Mouse (Mus musculus) embryonic stem cell, embryonic (primary cell): ENCODE results near the gene Prpsap1.

Experiments
- CTCF ChIA-PET, 4 experiments: fragments of 300-600 bp in 2 of 4; fragments of 350-600 bp in 2 of 4; sonication (Branson Sonifier 250); formaldehyde crosslinking; loops; one replicate each; lab custom pipeline; 2022; ENCODE audit warnings: inconsistent platforms in 2 of 4; lab: Charles Lee
- POLR2A ChIA-PET, 4 experiments: fragments of 300-600 bp in 2 of 4; fragments of 350-600 bp in 2 of 4; sonication (Branson Sonifier 250); formaldehyde crosslinking; loops; one replicate each; lab custom pipeline; 2022; ENCODE audit warnings: antibody characterized with exemption in 4 of 4, inconsistent platforms in 1 of 4; lab: Charles Lee

Gene Prpsap1

DNA sequence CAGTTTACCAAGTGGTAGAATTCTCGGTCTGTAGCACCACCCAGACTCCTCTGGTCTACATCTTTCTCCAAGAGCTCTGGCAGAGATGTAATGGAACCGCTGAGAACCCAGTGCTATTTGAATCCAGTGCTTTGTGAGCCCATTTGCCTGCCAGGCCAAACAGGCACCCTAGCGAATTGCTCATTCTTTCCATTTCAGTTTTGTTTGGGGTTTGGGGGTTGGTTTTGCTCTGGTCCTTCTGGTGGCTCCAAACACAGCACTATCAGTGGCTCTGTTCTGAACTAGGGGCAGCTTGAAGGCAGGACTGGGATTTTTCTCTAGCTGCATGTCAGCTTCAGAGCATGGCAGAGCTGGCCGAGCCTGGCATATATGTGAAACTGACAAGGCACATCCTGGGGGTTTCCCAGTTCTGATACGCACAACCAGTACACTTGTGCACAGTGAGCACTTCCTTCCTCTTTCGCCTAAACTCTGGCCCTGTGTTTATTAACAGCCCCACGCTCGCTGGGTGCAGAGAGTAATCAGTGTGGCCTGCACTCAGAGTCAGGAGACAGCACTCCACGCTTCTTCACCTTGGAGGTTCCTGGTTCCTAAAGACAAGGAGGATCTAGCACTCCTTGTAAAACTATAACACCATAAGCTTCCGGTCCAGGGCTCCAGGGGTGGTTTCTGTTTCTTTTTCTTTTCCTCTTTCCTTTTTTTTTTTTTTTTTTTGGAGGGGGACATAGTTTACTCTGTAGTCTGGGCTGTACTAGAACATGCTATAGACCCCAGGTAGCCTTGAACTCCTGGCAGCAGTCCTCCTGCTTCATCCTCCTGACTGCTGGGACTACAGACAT lies 70.0 kb downstream of the Prpsap1 start:
- POLR2A ChIA-PET: interaction anchor here (0.5 to 5.5 kb wide), 14 partner anchors 10 to 711 kb away, joined by 3 to 44 read pairs (median 4); partner anchors contain the start of genes Rnf157 (in 1 of the 4) and Ubald2 (in 1 of the 4)
- CTCF ChIA-PET: interaction anchor here in 1 of 4 experiments (0.6 kb wide), 1 partner anchor 18 kb away, joined by 3 read pairs; no protein-coding TSS in a partner anchor

DNA sequence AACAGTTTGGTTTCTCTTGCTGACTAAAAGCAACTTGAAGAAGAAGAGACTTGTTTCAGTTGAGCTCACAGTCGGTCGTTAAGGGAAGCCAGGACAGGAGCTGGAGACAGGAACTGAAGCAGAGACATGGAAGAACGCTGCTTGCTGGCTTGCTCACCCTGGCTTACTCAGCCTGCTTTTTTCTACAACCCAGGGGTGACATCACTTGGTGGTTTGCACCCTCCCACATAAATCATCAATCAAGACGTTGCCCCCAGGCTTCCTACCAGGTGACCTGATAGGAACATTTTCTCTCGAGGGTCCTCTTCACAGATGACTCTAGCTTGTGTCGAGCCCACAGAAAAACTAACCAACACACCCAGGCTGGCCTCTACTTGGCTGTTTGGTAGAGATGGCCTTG lies 70.8 kb downstream of the Prpsap1 start:
- POLR2A ChIA-PET: interaction anchor here (0.6 to 3.5 kb wide), 17 partner anchors 10 to 712 kb away, joined by 3 to 18 read pairs (median 3); partner anchors contain the start of genes Rnf157 (in 2 of the 4) and Ubald2 (in 1 of the 4)

DNA sequence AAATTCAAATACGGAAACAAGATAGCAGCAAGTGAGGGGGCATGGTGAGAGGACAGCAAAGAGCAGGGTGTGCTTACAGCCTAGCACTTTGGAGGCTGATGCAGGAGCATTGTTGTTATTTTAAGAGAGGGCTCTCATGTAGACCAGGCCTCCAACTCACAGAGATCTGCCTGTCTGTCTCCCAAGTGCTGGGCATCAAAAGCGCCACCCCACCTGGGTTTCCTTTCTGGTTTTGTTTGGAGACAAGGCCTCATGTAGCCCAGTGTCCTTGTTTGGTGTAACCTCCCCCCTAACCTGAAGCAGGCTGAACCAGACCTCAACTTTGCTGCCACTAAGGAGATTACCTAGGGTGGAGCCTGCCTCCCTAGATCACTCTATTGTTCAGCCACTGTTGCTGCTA lies 71.4 kb downstream of the Prpsap1 start:
- ChIA-PET CTCF (interaction anchor here in 2 of 4 experiments (0.7 to 1.0 kb wide), 4 partner anchors 9 to 755 kb away, joined by 3 read pairs; partner anchors contain the start of gene Ubald2 (in 1 of the 2)), POLR2A (interaction anchor here in 3 of 4 experiments (0.6 to 3.5 kb wide), 13 partner anchors 8 to 181 kb away, joined by 3 to 18 read pairs (median 4); partner anchors contain the start of genes Rnf157 (in 2 of the 3) and Ubald2 (in 1 of the 3))

More for the DNA sequence above, 70.8 kb downstream of the Prpsap1 start:
- CTCF ChIA-PET: interaction anchor here in 2 of 4 experiments (0.7 to 1.0 kb wide), 4 partner anchors 8 to 754 kb away, joined by 3 read pairs; partner anchors contain the start of gene Ubald2 (in 1 of the 2)

DNA sequence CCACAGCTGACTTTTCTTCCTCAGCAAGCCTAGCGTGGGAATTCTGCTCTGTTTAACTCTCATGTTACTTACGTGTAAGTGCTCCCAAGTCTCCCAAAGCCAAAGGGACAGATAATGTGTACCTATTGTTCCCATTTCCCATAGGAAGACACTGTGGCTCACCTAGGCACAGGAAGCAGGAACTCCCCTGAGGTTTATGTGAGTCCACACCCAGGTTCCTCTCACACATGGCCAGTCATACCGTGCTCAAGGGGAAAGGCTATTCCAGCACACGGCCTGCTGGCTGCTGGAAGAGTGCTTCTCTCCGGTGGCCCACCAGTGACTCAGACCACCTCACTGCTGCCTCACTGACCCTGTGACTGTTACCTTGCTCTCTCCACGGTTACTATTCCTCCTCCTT lies 72.9 kb downstream of the Prpsap1 start:
- CTCF ChIA-PET: interaction anchor here in 1 of 4 experiments (0.5 kb wide), 1 partner anchor 10 kb away, joined by 3 read pairs; no protein-coding TSS in a partner anchor
- POLR2A ChIA-PET: interaction anchor here in 3 of 4 experiments (0.8 to 3.5 kb wide), 5 partner anchors 9 to 282 kb away, joined by 3 to 10 read pairs (median 4); partner anchors contain the start of gene Mrpl38 (in 1 of the 3)
